Mouse (Mus musculus) retina, embryonic 14.5 days (tissue): Measurements from ENCODE around the gene Gtdc1.
A peak's percentile ranks its signal among the peaks of the same experiment; 100 is the strongest.

ENCODE experiments used
- DNase-seq: peaks from one replicate; pipeline ENCODE4 v3.0.0-alpha.2; 2015; ENCODE audit warnings: low spot score

The Gtdc1 gene

DNA sequence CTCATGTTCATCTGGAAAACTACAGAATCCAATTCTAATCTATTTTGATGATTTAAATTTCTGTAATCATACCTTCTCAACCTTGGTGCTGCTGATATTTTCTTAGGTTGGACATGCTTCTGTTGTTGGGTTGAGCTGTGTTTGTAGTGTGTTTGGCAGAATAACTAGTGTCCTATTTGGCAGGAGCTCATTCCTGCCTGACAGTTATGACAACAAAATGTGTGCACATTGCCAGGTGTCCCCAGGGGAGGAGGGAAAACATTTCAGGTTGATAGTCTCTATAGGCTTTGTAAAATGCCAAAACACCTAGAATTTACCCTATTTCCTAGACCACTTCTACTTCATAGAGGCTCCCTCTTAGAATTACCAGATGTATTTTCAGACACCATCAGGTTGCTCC, 343.4 kb downstream of the Gtdc1 start:
- no peak for DNase-seq

DNA sequence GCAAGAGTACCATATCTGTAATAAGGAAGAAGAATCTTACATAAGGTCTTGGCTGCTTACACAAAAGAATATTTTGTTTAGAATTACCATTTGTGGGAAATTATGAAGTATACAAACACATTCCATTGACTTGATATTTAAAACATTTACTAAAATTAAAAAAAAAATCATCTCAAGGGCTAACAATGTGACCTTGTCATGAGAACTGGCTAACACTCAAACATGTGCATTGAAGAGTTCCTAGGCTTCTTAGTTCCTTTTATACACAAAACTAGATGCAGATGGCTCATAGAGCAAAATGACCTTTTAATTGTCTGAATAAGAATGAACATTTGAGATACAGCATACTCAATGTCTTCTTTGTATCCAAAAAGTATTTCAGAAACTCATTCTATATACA, 344.0 kb downstream of the Gtdc1 start:
- DNase-seq, result no peak

DNA sequence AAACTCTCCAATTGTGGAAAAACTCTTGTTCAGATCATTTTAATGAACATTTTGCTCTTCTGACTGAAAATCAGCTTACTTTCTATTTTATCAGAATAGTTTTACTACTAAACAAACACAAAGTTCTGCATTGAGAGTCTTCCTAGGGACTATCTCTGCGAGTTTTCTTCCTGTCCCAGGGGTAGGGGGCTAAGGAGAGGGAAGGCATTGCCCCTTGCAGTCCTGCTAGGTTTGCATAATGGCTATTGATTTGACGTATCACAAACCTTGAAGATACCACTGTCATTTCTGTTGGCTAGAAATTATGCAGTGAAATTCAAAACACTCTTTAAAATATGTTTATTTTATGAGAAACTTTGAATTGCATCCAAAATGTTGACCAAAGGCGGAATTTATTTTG, 355.6 kb downstream of the Gtdc1 start:
- no peak for DNase-seq

DNA sequence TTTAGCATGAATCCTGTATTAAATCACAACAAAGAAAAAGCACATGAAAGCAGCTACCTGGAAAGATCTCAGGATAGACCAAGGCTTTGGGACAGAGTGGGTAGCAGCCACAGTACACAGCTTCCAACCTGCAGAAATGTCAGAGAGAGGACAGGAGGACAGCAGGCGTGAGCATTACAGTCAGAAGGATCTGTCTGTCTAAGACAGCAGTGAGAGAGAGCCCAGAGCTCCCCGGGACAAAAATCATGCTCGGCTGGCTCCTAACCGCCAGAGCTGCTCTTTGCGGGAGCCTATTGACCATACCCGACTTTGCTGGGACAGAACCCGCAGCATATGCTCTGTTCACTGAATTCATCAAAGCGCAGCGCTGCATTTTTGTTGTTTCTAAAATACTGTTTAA, 356.3 kb downstream of the Gtdc1 start:
- peak; percentile 37 for DNase-seq

DNA sequence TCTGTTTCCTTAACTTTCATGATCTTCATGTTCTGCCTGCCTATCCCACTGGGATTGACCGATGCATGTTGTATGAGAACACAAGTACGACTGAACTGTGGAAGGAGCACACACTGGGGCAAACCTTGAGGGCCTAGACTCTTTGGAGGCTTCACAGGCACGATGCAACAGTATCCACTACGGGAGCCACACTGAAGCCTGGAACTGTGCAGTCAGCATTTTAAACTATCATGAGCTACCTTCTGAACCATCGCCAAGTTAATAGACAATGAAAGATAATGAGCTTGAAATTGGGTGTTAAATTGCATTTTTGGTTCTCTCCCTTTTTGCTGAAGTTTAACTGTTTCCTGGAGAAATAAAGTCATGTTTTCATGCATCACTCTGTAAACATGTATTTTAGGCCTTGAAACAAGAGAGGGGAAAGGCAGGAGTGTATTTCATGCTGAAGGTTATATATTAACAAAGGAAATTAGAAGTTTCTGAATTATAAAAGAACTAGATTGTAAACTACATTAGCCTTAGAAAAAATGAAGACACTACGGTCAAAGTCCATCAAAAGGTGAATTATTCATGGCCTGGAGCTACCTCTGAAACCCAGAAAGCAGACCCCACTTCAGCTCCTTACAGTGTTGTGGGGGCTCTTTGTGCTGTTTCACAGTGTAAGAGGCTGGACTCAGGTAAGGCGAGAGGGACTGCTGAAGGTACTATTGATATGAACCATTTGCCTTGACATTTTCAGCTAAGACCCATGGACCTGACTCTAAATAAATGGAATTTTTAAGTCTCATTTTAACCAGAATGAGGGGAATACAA, 358.1 kb downstream of the Gtdc1 start:
- DNase-seq, result no peak

DNA sequence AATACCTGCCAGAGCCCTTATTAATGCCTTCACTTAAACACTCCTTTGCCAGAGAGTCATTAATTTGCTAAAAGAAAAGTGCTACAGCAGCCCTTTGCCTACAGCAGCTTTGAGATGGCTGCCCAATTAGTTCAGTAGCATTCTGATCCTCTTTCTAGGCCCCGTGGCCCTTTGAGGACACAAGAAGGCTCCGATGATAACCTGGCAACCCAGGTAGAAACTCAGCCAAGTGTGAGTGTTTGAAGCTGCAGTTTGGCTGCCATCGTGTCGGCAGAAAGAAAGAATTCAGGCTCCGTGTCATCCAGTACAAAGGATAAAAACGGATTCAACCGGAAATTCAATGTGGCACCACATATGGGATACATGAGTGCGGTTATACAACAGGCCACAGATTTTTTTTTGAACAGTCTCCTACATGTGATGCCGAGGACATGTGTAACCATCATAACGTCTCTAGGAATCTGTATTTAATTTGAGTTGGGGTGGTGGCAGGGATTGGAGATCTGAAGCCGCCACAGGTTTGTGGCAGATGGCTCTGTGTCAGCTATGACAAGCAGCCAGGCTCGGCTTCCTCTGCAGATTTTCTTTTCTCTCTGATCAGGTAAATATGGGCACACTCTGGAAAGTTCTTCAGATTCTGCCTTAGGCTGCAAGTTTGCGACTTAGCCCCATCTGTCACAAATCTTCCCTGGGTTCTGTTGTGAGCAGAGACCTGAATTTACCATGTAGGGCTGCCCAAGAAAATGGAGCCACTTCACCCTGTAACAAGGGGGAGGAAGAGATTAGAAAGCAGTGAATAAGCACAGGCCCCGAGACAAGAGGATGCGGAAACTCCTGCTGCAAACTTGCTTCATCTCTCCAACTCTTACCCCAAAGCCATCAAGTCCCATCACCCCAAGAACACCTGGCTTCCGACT, 362.4 kb downstream of the Gtdc1 start:
- no peak for DNase-seq

DNA sequence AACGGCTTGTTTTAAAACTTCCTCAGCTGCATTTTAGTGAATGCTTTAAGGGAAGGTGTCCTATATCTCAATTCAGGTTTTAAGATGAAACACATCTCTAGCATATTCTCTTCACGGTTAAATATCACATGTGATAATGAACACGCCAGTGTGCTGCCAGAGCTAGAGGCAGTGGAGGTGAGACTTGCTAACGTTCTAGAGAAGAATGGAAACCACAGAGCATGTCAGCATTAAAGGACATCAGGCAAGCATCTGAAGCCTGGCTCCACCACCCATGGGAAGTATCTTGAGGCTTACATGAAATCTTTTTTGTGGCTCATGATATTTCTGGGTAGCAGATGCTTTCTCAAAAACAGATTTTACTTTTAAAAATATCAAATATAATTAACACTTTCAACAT, 365.7 kb downstream of the Gtdc1 start:
- no peak for DNase-seq

DNA sequence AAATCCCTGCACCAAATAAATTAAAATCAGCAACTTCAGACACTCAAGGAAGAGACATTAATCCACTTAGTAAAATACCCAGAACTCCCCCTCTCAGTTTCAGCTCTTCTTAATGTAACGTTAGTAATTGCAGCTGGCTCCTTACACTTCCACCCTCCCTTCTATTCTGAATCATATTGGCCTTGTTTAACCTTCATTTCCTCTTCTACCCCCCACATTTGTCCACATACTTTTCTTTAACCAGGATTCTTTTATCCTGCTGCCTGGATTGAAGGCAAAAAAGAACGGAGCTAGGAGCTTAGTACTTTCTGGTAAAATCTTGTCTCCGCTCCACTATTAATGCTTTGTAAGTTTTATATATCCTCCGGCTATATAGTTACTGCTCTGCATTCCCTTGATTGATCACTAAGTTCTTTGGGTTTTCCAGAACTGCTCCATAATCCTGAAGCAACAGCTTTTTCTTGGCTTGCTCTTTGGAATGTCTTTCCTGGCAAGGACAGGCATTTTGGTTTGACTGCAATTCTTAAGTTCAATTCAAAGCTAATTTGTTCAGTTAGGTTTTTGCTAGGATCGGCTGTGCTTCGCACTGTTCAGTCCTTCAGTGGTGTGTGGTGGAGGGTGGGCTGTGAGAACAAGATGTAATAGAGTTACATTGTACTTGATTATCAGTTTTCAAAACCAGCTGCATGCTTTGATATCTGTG, 368.1 kb downstream of the Gtdc1 start:
- DNase-seq, result no peak

DNA sequence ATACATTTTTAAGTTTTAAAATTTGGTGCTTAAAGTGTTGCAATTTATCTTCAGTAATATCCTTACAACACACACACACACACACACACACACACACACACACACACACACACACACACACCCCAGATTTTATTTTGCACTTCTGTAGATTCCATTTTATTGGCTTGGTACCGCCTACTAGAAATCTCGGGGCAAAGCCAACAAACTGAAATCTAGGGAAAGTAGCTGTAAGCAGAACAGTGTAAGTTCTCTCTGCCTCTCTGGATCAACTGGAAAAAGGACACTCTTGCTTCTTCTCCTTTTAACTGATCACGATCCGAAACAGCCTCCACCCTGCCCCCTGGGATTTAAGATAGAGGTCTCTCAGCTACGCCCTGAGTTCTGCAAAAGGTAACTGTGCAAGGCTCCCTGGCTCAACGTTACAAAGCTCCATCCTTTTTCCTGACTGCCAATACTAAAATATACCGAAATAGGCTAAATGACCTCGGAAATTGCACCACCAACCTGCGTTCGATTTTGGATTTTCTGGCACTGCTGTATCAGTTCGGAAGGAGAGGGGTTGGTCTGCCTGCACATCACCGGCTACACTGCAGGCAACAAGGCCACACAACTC, 369.7 kb downstream of the Gtdc1 start:
- DNase-seq, result peak; percentile 16

DNA sequence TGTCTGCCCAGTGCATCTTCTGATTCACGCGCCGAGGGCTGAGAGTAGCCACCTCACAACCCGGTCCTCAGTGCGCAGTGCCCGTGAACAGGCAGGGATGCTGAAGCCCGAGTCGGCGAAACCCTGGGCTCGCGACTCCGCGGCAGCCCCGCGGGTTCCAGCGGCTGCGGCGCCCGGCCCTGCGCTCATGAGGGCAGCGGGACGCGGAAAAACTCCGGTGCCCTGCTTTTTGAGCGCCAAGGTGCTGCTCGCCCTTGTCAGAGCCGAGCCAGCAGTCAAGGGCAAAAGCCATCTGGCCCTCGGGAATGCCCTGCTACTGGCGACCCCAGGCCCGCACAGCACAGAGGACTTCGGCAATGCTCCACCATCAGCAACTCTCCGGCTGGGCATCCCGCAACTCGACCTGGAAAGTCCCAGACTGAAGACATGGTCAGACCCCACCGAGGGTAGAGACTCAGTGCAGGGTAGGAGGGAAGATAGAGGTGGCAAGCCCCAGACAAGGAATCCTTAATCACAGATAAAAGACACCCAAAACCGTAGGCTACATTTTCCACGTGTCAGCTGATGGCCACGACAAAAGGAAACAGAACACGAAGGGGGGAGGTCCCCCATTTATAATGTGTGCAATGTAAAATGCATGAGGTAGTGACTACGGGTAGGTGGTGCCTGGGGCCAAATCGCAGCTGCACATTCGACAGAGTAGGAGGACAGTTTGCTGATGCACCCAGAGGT, 370.4 kb downstream of the Gtdc1 start:
- DNase-seq, result peak; percentile 54

DNA sequence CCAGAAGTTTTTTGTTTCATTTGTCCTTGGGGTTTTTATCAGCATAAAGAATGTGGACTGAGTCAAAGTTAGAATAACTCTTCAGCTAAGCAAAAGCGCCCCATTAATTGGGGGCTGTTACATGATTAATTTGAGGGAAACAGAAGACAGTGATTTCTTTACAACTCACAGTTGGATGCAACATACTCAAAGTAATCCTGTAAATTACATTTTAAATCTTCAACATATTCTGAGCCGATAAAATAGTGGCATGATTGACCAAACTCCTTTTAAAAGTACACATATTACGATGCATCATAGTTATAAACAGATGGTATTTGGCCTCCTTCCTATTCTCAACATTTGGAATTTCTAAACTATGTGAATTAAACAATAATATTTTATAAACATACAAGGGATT, 372.7 kb downstream of the Gtdc1 start:
- no peak for DNase-seq

DNA sequence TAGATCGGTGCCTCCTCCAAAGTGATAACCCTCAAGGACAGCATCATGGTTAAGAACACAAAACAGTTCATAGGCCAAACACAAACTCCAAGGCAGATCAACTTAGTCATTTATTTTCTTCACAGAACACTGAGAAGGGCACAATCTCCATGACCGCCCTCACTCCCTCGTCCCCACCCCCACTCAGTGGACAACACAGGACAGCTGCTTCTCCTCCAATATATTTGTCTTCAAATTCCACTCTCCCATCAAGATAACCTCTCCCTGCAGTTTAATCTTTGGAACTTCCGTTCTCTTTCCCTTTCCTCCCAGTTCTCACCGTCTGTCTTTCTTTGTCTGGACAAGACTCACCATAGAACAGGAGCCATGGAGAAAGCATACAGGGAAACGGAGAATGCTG, 378.1 kb downstream of the Gtdc1 start:
- no peak for DNase-seq

DNA sequence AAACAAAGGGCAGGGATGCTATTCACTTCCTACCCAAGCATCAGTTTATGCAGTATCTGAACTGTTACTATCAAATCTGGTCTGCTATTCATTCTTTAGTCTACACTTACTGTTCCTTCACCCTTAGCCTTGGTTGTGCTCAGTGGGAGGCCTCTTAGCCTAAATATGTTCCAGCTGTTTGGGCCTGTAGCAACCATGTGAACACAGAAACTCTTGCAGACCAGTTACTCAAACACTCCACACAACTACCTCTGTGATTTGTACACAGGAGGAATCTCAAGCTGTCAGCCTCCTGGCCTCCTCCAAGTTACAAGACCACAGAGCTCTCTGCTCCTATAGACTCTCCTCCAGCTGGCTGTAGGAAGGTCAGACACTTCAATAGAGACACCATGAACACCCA, 384.7 kb downstream of the Gtdc1 start:
- no peak for DNase-seq

DNA sequence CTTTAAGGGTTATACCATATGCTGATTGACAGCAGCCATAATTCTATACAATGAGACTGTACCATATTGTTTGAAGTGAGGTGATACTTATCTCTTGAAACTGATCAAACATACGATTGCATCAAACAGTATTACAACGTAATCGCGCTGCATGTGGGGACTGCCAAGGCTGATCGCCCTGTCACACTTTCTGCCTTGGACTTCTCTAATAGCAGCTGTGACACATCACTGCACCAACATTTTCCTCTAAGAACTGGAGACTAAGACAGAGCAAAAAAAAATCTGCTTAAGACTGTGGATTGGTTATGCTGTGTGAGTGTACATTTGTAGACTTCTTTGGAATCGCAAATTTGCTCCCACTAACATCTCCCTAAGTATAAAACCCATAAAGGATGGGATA, 385.7 kb downstream of the Gtdc1 start:
- no peak for DNase-seq

DNA sequence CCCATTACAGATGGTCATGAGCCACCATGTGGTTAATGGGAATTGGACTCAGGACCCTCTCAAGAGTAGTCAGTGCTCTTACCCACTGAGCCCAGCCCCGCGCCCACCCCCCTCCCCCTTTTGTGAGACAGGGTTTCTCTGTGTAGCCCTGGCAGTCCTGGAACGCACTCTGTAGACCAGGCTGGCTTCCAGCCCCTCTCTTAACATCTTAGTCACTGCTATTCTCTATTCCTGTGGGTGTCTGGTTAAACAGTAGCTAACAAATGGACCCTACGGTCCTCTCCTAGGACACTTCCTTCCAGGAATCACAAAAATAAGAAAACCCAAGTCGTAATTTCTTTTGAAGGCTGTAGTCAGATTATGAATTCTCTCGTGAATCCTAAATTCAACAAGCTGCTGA, 386.6 kb downstream of the Gtdc1 start:
- DNase-seq, result no peak

DNA sequence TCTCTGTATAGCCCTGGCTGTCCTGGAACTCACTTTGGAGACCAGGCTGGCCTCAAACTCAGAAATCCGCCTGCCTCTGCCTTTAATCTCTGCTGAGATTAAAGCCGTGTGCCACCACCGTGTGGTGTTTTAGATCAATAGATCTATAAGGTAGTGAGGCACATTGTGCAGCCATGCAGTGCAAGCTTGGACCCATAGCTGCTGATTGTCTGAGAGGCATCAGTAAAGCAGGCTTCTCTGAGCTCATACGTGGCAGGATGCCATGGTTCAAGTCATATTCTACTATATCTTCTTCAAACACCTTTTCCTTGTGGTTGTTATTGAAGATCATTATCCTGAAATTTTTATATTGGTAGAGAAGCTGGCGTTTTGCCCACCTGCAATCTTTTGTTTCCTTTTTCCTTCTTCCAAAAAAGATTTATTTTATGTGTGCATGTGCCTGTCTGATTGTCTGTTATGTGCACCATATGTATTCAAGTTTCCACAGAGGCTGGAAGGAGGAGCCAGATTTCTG, 388.3 kb downstream of the Gtdc1 start:
- DNase-seq, result no peak

DNA sequence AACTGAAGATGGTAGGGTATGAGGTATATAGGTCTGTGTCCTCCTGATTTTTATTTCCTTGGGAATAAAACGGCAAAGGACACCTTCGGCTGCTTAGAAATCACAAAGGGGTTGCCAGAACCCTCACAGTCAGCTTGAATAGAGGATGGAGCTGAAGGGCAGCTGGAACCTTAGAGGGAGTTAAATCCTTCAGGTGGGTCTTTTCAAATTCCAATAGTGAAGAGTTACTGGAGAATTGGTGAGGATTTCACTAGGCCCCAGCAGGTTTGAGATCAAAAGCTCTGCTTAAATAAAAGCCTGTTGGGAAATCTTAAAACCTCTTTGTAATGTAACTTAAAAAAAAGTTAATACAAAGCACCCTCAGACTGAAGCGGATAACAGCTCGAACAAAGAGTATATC, 389.3 kb downstream of the Gtdc1 start:
- DNase-seq, result no peak

DNA sequence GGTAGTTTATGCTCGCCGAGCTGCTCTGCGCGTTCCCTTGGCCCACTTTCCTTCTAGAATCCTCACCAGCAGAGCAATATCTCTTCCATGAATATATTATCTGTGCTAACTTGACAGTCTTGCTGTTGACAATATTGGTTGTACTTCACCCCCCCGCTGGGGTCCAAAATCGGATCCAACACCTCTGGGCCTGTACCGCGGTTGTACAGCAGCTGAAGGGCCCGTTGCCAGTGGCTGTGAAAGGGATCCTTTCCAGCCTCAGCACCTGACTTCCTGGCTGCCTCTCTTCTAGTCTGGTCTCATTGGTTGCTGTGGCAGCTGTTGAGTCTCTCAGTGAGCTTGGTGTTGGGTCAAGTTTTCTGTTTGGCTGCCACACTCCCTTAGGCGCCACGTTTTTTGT, 391.7 kb downstream of the Gtdc1 start:
- no peak for DNase-seq

DNA sequence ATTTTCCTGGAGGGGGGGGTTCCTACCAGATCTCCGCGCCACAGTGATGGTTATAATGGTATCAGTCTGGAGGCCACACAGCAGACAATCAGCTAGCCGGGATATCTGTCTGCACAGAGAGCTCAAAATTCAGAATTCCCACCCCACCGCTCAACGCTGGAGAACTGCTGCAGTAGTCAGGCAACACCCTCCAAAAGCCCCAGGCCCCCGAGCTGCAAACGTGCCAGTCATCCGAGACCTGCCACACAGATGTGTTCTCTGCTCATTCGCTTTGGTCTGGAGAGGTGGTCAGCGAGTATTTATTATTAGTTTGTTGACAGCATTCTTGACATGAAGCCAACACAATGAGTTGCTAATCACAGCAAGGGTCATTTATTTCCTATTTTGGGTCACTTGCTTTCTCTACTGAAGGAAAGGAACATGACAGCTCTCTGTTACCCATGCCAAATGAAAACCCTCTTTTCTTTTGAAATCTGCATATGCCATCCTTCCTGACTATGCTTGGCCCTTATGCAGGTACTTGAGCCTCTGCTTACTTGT, 392.3 kb downstream of the Gtdc1 start:
- DNase-seq, result no peak

DNA sequence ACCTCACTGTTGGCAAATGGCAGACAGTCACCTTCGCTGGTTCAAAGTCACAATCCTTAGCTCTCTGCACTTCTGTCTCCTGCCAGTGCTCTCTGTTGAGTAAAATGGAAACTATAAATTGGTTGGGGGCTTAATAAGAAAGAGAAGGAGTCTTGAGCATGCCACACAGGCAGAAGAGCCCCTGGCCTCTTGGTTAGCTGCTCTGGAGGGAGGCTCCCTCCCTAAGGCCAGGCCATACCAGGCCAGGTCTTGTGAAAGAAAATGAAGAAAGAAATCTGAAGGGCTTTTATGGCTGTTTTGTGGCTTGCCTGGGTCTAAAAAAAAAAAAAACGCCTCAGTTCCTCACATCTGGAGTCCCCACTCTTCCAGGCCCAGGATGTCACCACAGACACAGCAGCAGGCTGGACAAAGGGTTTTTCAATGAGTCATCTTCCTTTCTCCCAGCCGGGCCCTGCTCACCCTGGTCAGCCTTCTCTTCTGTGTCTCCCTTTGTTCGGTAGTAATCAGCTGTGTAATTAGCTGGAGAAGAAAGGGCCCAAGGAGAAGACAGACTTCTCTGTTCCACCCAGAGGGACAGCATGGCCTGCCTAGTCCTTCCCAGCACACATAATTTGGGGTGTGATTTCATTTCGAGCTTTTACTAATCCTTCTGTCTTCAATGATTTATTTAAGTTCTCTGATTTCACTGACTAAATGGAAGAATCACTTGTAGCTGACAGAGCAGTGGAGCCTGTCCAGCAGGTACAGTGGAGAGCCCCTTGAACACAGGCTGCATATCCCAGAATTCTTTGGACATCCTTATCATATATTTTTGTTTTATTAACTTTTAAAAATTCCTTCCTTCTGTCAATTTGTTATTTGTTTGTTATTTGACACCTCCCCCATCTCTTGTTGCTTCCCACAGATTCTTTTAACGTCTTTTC, 401.1 kb downstream of the Gtdc1 start:
- DNase-seq, result peak; percentile 83
